Mouse (Mus musculus): Measurements from ENCODE around the gene Baiap2l1. TPM values are rescaled to one million over a fixed set of nuclear protein-coding genes. Genes with fewer than 3 reads are reported as not detected.

Baiap2l1 gene
- 0.63 and 1.3 TPM in 2 replicates for total RNA-seq (2014; rRNA removed)
- polyA plus RNA-seq (2015; fragmentation: Nextera tagmentation; extraction: Ambion mirVana): 1.8 and 1.9 TPM in 2 replicates

GRCm38 (mm10) chr5:144357881-144358591, at the start of gene Baiap2l1:
TSS of gene Baiap2l1 (minus strand) at chr5:144358112.
- Histone ChIP-seq H3K4me3 (ENCODE audit: low read length) (peak within 1 kb of the TSS; percentile 56), H3K9ac (replicated peaks; ENCODE audit: low read length) (peak within 1 kb of the TSS; percentile 10), H3K27ac (0 out of 2 replicates have a peak within 1 kb of the TSS, but pooled peaks have one; percentile 0), H3K4me1 (ENCODE audit: insufficient read depth, low read length) (peaks cover 14% of the 10 kb centered on the region), H3K27me3 (ENCODE audit: insufficient read depth, low read length) (peaks cover 12% of the 10 kb centered on the region), H3K4me2 (ENCODE audit: low read depth, low read length) (peak within 1 kb of the TSS; percentile 99), H3K9me3 (ENCODE audit: low read length) (no peaks in the 10 kb centered on the region), H3K36me3 (ENCODE audit: insufficient read depth, low read length) (no peaks in the 10 kb centered on the region)
- no peak; the same call in 1 of the 2 replicates for TF ChIP-seq CTCF (IDR thresholded peaks at IDR 0.05; ENCODE audit: low read depth)
- WGBS: under 1% methylated on average over 58 of the region's 60 CpGs
- ATAC-seq: peak; percentile 91
- DNase-seq (ENCODE audit: low spot score): peak; percentile 73

DNA sequence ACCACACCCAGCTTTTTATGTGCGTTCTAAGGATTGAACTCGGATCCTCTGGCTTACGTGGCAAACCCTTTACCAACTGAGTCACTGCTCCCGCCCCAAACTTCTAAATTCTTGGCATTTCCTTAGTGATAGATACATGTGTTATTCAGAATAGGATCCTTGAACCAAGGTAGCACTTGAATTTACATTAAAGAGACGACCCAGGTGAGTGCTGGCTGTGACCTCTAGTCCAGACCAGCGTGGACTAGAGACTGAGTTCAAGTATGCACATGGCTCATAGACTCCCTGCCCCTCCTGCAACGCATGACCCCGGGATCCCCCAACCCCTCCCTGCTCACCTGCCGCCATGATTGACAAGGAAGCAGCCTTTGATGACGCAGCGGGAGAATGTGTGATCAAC, 48.3 kb upstream of the Baiap2l1 start:
- H3K36me3 ChIP-seq (ENCODE audit: insufficient read depth, low read length): no peaks in the 10 kb centered on the region
- H3K27ac ChIP-seq: no peak overlapping the region
- H3K4me3 ChIP-seq (ENCODE audit: low read length): no peak overlapping the region
- H3K4me1 ChIP-seq (ENCODE audit: insufficient read depth, low read length): no peaks in the 10 kb centered on the region
- no peak overlapping the region for H3K4me2 ChIP-seq (ENCODE audit: low read depth, low read length)
- ATAC-seq (no peak), DNase-seq (ENCODE audit: low spot score) (no peak)
- H3K27me3 ChIP-seq (ENCODE audit: insufficient read depth, low read length): no peaks in the 10 kb centered on the region
- 88% methylated on average over 11 of the region's 11 CpGs for WGBS
- TF ChIP-seq CTCF (IDR thresholded peaks at IDR 0.05; ENCODE audit: low read depth): no peak
- no peak overlapping the region for H3K9ac ChIP-seq (replicated peaks; ENCODE audit: low read length)
- H3K9me3 ChIP-seq (ENCODE audit: low read length): no peaks in the 10 kb centered on the region

DNA sequence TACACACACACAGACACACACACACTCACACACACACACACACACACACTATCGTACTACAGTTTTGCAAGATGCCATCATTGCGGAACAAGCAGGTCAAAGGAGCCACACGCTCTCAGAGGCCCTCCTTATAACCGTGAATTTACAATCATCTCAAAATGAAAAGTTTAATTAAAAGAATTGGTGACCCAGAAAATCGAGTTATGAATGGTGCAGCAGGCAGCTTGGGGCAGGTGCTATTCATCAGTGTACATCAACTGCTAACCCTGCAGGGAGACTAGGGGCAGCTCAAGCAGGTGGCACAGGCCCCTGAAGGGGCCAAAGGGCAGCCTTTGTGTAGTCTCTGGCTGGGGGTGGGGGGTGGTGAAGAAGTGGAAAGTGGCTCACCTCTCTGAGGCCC, 42.9 kb upstream of the Baiap2l1 start:
- Histone ChIP-seq H3K4me3 (ENCODE audit: low read length) (no peak overlapping the region), H3K4me1 (ENCODE audit: insufficient read depth, low read length) (no peaks in the 10 kb centered on the region), H3K4me2 (ENCODE audit: low read depth, low read length) (no peak overlapping the region), H3K36me3 (ENCODE audit: insufficient read depth, low read length) (no peaks in the 10 kb centered on the region), H3K27me3 (ENCODE audit: insufficient read depth, low read length) (no peaks in the 10 kb centered on the region), H3K27ac (no peak overlapping the region), H3K9ac (replicated peaks; ENCODE audit: low read length) (no peak overlapping the region), H3K9me3 (ENCODE audit: low read length) (no peaks in the 10 kb centered on the region)
- no peak for TF ChIP-seq CTCF (IDR thresholded peaks at IDR 0.05; ENCODE audit: low read depth)
- WGBS: 26% methylated on average over 5 of the region's 5 CpGs
- ATAC-seq (no peak), DNase-seq (ENCODE audit: low spot score) (no peak)

GRCm38 (mm10) chr5:144397566-144397965, 39.7 kb upstream of the Baiap2l1 start:
- Histone ChIP-seq H3K27ac (no peak overlapping the region), H3K27me3 (ENCODE audit: insufficient read depth, low read length) (no peaks in the 10 kb centered on the region), H3K4me3 (ENCODE audit: low read length) (no peak overlapping the region), H3K4me1 (ENCODE audit: insufficient read depth, low read length) (no peaks in the 10 kb centered on the region), H3K9ac (replicated peaks; ENCODE audit: low read length) (no peak overlapping the region), H3K9me3 (ENCODE audit: low read length) (no peaks in the 10 kb centered on the region), H3K4me2 (ENCODE audit: low read depth, low read length) (no peak overlapping the region), H3K36me3 (ENCODE audit: insufficient read depth, low read length) (no peaks in the 10 kb centered on the region)
- no peak for TF ChIP-seq CTCF (IDR thresholded peaks at IDR 0.05; ENCODE audit: low read depth)
- 40% methylated on average over 6 of the region's 9 CpGs for WGBS
- ATAC-seq (no peak), DNase-seq (ENCODE audit: low spot score) (no peak)

- H3K36me3 ChIP-seq (ENCODE audit: insufficient read depth, low read length): no peaks in the 10 kb centered on the region
- DNase-seq (ENCODE audit: low spot score): no peak
- no peak for TF ChIP-seq CTCF (IDR thresholded peaks at IDR 0.05; ENCODE audit: low read depth)
- no peak overlapping the region for H3K4me2 ChIP-seq (ENCODE audit: low read depth, low read length)
- no peak overlapping the region for H3K4me3 ChIP-seq (ENCODE audit: low read length)
- no peaks in the 10 kb centered on the region for H3K9me3 ChIP-seq (ENCODE audit: low read length)
- H3K4me1 ChIP-seq (ENCODE audit: insufficient read depth, low read length): no peaks in the 10 kb centered on the region
- no peaks in the 10 kb centered on the region for H3K27me3 ChIP-seq (ENCODE audit: insufficient read depth, low read length)
- no peak for ATAC-seq
- WGBS: 90% methylated on average over 2 of the region's 2 CpGs
- H3K27ac ChIP-seq: no peak overlapping the region
- no peak overlapping the region for H3K9ac ChIP-seq (replicated peaks; ENCODE audit: low read length)
Observed at GRCm38 (mm10) chr5:144394142-144394541, 36.2 kb upstream of the Baiap2l1 start.

GRCm38 (mm10) chr5:144387851-144388250, 29.9 kb upstream of the Baiap2l1 start:
- Histone ChIP-seq H3K9me3 (ENCODE audit: low read length) (no peaks in the 10 kb centered on the region), H3K27me3 (ENCODE audit: insufficient read depth, low read length) (no peaks in the 10 kb centered on the region), H3K4me1 (ENCODE audit: insufficient read depth, low read length) (no peaks in the 10 kb centered on the region), H3K4me2 (ENCODE audit: low read depth, low read length) (no peak overlapping the region), H3K4me3 (ENCODE audit: low read length) (no peak overlapping the region), H3K36me3 (ENCODE audit: insufficient read depth, low read length) (no peaks in the 10 kb centered on the region), H3K9ac (replicated peaks; ENCODE audit: low read length) (no peak overlapping the region), H3K27ac (no peak overlapping the region)
- ATAC-seq: peak; percentile 51; the same call in 1 of the 2 replicates
- DNase-seq (ENCODE audit: low spot score): peak; percentile 82
- 7% methylated on average over 6 of the region's 6 CpGs for WGBS
- peak; percentile 84 for TF ChIP-seq CTCF (IDR thresholded peaks at IDR 0.05; ENCODE audit: low read depth)

- ATAC-seq: no peak
- Histone ChIP-seq H3K9ac (replicated peaks; ENCODE audit: low read length) (no peak overlapping the region), H3K4me1 (ENCODE audit: insufficient read depth, low read length) (no peaks in the 10 kb centered on the region), H3K27ac (no peak overlapping the region), H3K9me3 (ENCODE audit: low read length) (no peaks in the 10 kb centered on the region), H3K36me3 (ENCODE audit: insufficient read depth, low read length) (no peaks in the 10 kb centered on the region), H3K4me3 (ENCODE audit: low read length) (no peak overlapping the region), H3K27me3 (ENCODE audit: insufficient read depth, low read length) (no peaks in the 10 kb centered on the region), H3K4me2 (ENCODE audit: low read depth, low read length) (no peak overlapping the region)
- peak; percentile 52 for TF ChIP-seq CTCF (IDR thresholded peaks at IDR 0.05; ENCODE audit: low read depth)
- 64% methylated on average over 3 of the region's 3 CpGs for WGBS
- DNase-seq (ENCODE audit: low spot score): no peak
Observed at GRCm38 (mm10) chr5:144383936-144384335, 26.0 kb upstream of the Baiap2l1 start.
